Mouse (Mus musculus) E14TG2a.4 (cell line): ENCODE measurements around the gene Fam193a.

Source experiments
- H3K27me3 ChIP-seq: 2 replicates; pipeline ENCODE4 v1.6.1; 2014; ENCODE audit warnings: low read length, control low read depth; ENCODE audit not compliant: insufficient read depth
- H3K36me3 ChIP-seq: 2 replicates; pipeline ENCODE4 v1.6.1; 2014; ENCODE audit warnings: low read length, control low read depth; ENCODE audit not compliant: insufficient read depth
- H3K4me1 ChIP-seq: replicated peaks from 2 replicates; pipeline ENCODE4 v1.6.1; 2014; ENCODE audit warnings: low read depth, low read length, control low read depth
- H3K4me3 ChIP-seq: replicated peaks from 2 replicates; pipeline ENCODE4 v1.5.1; 2014; ENCODE audit warnings: mild to moderate bottlenecking, low read length
- H3K9me3 ChIP-seq: 2 replicates; pipeline ENCODE4 v1.6.1; 2014; ENCODE audit warnings: low read length, control low read depth
- CTCF ChIP-seq: conservative IDR thresholded peaks from 2 replicates; pipeline ENCODE4 v1.5.1; 2014; ENCODE audit warnings: low read length
- NANOG ChIP-seq: IDR thresholded peaks from 2 replicates; pipeline ENCODE4 v1.6.1; 2014; ENCODE audit warnings: borderline replicate concordance, low read length, mixed read lengths
- POU5F1 ChIP-seq: IDR thresholded peaks from 2 replicates; pipeline ENCODE4 v1.6.1; 2014; ENCODE audit warnings: low read length, borderline replicate concordance

Fam193a gene

DNA sequence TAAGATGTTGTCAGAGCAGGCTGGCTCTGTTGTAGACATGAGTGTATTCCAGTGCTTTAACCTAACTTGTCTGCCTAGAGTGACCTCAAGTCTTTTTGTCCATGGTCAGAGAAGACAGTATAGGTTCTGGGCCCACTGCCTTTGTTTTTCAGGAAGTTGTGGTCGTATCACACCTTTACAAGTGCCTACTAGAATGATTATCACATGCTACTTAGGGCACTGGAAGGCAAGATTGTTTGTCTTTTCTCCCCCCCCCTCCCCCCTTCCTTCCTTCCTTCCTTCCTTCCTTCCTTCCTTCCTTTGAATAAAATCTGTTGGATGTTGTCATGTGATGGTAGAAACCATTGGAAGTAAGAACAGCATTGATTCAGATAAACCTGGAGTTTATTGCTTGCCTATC is 49.5 kb downstream of the Fam193a start:
- H3K27me3 ChIP-seq, result no peaks in the 10 kb centered on the region
- TF ChIP-seq POU5F1 (no peak), CTCF (no peak), NANOG (no peak)
- H3K4me3 ChIP-seq, result no peak overlapping the region
- peaks cover 8% of the 10 kb centered on the region for H3K4me1 ChIP-seq
- H3K9me3 ChIP-seq, result no peaks in the 10 kb centered on the region
- peaks cover 46% of the 10 kb centered on the region for H3K36me3 ChIP-seq

DNA sequence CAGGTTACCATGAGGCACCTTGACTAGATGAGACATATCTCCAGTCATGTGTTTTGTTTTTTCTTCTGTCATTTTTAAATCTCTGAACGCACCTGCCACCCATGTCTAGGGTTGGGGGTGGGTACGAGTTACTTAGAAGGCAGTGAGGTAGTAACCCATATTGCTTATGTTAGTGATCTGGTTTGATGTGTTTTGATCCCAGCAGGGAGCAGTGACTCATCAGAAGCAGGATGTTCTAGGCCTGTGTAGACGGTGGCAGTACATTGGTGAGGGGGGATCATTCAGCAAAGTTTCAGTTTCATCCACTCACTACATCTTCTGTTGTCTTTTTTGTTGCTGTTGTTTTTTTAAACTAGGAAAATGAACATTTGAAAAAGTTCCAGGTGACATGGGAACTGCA is 61.0 kb downstream of the Fam193a start:
- Histone ChIP-seq H3K36me3 (peaks cover 87% of the 10 kb centered on the region), H3K27me3 (no peaks in the 10 kb centered on the region), H3K4me1 (no peaks in the 10 kb centered on the region), H3K9me3 (no peaks in the 10 kb centered on the region), H3K4me3 (no peak overlapping the region)
- TF ChIP-seq CTCF, result no peak
- TF ChIP-seq NANOG, result no peak
- TF ChIP-seq POU5F1, result no peak

DNA sequence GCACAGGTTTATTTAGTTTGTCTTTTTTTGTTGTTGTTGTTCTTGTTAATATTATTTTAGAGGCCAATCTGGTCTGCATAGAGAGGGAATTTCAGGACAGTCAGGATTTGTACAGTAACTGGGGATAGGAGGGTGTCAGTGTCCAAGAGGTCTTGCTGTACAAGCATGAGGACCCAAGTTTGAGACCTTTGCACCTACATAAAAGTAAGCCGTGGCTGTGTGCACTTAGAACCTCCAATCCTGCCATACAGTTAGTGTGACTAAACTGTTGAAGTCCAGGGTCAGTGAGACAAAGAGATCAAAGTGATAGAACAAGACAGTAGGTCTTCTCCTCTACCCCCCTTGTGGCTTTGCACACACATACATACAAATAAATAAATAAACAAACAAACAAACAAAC is 64.1 kb downstream of the Fam193a start:
- Histone ChIP-seq H3K36me3 (peaks cover 94% of the 10 kb centered on the region), H3K27me3 (no peaks in the 10 kb centered on the region), H3K4me1 (peaks cover 16% of the 10 kb centered on the region), H3K4me3 (no peak overlapping the region), H3K9me3 (no peaks in the 10 kb centered on the region)
- TF ChIP-seq CTCF (no peak), POU5F1 (no peak), NANOG (no peak)

DNA sequence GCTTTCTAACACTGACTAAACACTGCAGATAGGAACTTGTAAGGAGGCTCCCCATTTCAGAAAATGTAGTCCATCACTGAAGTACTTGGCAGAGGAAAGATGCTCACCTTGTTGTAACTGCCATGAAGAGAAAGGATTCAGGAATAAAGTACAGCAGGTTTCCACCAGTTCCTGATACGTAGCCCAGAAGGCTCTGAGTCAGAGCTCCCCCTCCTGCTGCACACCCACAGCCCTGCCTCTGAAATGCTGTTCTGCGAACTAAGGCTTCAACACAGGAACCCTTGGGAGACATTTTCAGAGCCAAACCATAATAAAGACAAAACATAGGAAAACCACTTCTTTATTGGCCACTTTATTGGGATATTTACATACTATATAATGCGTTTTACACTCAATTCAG is 64.5 kb downstream of the Fam193a start:
- no peak for TF ChIP-seq POU5F1
- Histone ChIP-seq H3K27me3 (no peaks in the 10 kb centered on the region), H3K4me1 (peaks cover 21% of the 10 kb centered on the region), H3K36me3 (peaks cover 89% of the 10 kb centered on the region), H3K9me3 (no peaks in the 10 kb centered on the region), H3K4me3 (no peak overlapping the region)

DNA sequence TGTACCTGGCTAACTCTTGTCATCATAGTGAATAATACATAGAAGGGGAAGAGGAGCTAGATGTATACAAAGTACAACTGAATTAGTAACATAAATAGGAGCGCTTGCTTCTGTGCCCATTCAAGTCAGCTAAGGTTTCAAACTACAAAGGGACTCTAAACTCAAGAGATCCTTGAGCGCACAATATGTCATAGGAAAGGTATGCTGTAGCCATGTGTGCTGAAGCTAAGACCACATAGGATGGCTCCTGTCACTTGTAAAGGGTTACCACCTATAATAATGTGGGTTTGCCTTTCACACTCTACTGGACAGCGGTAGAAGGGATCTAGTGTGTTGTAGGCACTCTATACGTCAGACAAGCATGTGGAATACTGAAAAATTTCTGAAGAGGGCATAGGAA is 68.3 kb downstream of the Fam193a start:
- no peaks in the 10 kb centered on the region for H3K9me3 ChIP-seq
- H3K36me3 ChIP-seq, result peaks cover 88% of the 10 kb centered on the region
- peaks cover 52% of the 10 kb centered on the region for H3K4me1 ChIP-seq
- H3K27me3 ChIP-seq, result no peaks in the 10 kb centered on the region
- no peak overlapping the region for H3K4me3 ChIP-seq
- TF ChIP-seq NANOG (no peak), POU5F1 (no peak), CTCF (no peak)

DNA sequence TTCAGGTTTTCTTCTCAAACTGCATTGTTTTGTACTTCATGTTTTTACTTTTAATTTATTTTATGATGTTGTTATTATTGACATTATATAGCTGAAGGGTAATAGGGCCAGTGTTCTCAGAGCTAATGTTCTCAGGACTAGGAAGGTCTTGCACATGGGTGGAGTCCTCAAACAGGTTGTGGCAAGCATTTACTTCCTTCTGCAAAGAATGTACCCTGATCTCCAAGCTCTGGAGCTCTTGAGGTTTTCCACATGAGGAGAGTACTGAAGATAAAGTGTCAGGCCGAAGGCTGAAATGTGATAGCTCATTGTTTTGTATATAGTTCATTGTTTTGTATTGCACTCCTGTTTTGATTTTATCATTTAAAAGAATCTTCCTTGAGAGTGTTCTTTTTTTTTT is 68.9 kb downstream of the Fam193a start:
- H3K4me3 ChIP-seq, result no peak overlapping the region
- no peaks in the 10 kb centered on the region for H3K9me3 ChIP-seq
- peaks cover 52% of the 10 kb centered on the region for H3K4me1 ChIP-seq
- TF ChIP-seq NANOG, result no peak
- TF ChIP-seq POU5F1, result no peak
- TF ChIP-seq CTCF, result no peak
- no peaks in the 10 kb centered on the region for H3K27me3 ChIP-seq
- peaks cover 88% of the 10 kb centered on the region for H3K36me3 ChIP-seq

DNA sequence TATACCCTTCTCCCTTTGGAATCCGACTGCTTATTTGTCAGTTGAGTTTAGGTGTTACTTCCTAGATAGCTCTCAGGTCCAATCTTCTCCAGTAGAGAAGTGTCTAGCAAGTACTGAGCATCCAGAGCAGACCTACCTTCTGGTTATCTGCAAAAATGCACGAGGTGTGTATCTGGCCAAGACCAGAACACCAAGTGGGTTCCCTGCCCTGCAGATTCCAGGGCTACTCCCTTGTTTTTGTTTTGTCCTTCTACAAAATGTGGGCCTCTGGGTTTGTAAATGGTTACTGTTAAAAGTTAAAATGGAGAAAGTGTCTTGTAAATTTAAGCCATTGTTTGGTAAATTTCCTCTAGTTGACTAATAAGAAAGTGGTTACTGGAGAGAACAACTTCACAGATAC is 70.0 kb downstream of the Fam193a start:
- Histone ChIP-seq H3K4me1 (peaks cover 52% of the 10 kb centered on the region), H3K4me3 (no peak overlapping the region), H3K36me3 (peaks cover 88% of the 10 kb centered on the region), H3K27me3 (no peaks in the 10 kb centered on the region), H3K9me3 (no peaks in the 10 kb centered on the region)
- TF ChIP-seq NANOG (peak; percentile 67; the same call in 1 of the 2 replicates), CTCF (no peak)

DNA sequence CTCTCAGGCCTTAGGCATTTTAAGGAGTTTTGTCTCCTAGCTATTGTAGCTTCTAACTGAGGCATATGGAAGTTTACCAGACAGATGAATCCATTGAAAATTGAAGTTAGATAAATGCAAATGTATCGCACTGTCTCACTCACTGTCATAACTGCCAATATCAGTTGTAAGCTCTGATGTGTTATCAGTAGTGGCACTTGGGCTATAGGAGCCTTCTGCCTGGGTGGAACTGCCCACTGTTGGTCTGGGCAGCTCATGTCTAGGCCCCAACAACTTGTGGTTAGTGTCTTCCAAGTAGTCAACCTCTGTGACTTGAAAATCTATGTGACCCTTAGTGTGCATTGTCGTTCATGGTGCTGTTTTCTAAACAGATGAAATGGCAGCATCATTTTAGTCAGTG is 72.1 kb downstream of the Fam193a start:
- TF ChIP-seq CTCF (no peak), NANOG (no peak), POU5F1 (no peak)
- Histone ChIP-seq H3K27me3 (no peaks in the 10 kb centered on the region), H3K9me3 (no peaks in the 10 kb centered on the region), H3K36me3 (peaks cover 85% of the 10 kb centered on the region), H3K4me3 (no peak overlapping the region), H3K4me1 (peaks cover 55% of the 10 kb centered on the region)

DNA sequence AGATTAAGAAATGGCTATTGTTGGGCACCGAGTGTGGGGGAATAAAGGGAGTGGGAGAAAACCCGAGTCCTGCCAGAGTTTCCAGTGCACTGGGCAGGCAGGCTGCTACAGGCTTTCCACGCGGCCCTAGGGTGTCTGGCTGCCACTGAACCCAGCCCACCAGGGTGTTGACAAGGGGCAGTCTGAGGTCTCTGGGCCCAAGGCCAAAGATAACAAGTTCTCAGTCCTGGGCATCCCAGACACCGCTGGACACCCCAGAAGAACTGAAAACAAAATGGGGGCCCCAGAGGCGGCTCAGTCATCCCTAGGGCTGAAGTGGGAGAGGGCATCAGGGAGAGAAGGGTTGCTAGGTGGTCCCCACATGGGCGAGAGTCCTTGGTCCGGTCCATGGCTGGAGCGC is 76.5 kb downstream of the Fam193a start:
- TF ChIP-seq CTCF (no peak), NANOG (no peak), POU5F1 (no peak)
- Histone ChIP-seq H3K9me3 (no peaks in the 10 kb centered on the region), H3K4me3 (no peak overlapping the region), H3K36me3 (peaks cover 73% of the 10 kb centered on the region), H3K4me1 (peaks cover 19% of the 10 kb centered on the region), H3K27me3 (no peaks in the 10 kb centered on the region)
